Mouse (Mus musculus) heart, adult 11 months (tissue): ENCODE measurements around the gene Pnpla2.
A peak's percentile ranks its signal among the peaks of the same experiment; 100 is the strongest.
"Not testable (repeated sequence)": the region's sequence is repeated elsewhere in the genome, so short reads cannot be mapped to it uniquely, and the experiment has no call there.

Experiments used
- DNase-seq: peaks from one replicate; pipeline ENCODE4 v3.0.0; 2022

The Pnpla2 gene

GRCm38 (mm10) chr7:141432186-141432611 is 22.8 kb upstream of the Pnpla2 start:
- peak; percentile 95 for DNase-seq

DNA sequence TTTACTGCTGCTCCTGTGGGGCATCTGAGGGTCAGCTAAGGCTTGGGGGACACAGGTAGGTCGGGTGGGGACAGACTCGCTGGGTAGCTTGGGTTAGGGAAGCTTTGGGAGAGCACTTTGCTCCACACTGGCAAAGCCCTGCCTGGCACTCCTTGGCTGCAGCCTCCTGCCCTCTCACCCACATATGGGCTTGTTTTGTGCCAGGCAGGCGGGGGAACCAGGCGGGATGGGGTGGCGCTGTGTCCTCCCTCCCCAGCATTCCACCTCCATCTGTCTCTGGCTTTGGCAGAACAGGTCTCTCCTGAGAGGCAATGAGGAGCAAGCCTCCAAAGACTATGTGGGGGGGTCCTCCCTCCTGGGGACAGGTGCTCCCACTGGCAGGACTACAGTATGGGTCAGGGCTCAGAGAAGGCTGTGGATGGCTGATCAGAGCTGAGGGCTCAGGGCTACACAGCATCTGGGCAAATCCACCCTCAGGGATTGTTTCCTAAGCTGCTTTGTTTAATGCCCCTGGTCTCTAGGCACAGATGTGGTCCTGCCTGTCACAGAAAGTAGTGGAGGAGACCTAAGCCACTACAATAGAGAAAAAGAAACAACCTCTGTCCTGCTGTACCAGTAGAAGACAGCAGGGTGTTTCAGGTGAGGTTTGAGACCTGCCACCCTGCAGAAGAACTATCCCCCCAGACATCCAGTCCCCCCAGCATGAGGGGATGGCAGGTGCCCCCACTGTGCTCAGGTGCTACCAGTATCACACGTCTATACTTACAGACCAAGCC is 22.1 kb upstream of the Pnpla2 start:
- peak; percentile 98 for DNase-seq

GRCm38 (mm10) chr7:141433517-141434400 is 21.2 kb upstream of the Pnpla2 start:
- DNase-seq, result peak; percentile 95

DNA sequence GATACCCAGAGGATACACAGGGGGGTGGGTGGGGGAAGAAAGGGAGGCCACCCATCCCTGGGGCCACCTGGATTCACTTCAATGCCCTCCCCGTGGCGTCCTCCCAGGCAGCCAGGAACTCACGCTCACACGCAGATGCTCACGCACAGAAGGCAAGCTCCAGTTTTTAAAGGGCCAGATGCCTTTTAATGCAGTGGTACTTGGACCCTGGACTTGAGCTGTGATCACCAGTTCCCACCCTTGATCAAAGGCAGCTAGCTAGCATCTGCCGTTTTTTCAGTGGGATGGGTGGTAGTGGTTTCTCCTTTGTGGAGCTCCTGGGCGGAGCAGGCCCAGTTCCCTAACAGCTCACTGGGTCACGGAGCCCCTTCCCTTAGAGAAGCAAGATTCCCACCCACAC is 20.5 kb upstream of the Pnpla2 start:
- DNase-seq, result peak; percentile 97

DNA sequence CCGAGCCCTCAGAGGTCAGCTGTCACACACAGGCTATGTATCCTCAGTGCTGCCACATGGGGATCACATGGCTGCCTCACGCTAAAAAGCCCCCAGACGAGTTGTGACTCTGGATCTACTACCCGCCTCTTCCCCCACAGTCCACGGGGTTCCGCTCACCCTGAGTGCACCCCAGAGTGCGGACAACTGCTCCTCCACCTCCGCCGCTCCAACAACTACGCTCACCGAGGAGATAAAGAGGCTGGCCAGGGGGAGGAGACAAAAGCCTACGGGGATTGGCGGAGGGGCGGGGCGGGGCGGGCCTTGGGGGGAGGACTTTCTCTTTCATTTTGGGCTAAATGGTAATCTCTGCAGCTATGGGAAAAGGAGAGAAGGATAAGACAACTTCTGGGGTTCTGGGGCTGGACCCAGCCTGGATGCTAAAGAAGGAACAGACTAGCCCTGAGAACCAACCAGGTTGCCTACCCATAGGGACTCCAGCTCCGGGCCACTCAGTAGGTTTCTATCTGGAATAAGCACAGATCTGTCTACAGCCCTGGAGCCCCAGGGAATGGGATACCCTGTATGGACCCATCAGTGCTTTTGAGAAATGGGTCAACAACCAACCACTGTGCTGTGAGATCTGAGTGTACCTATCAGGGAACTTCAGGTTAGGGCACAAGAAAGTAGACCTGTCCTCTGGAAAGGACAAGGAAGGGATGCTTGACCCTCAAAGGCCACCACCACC is 19.7 kb upstream of the Pnpla2 start:
- peak; percentile 98 for DNase-seq

- peak; percentile 89 for DNase-seq
These were observed 19.0 kb upstream of the Pnpla2 start for GRCm38 (mm10) chr7:141435856-141436522.

DNA sequence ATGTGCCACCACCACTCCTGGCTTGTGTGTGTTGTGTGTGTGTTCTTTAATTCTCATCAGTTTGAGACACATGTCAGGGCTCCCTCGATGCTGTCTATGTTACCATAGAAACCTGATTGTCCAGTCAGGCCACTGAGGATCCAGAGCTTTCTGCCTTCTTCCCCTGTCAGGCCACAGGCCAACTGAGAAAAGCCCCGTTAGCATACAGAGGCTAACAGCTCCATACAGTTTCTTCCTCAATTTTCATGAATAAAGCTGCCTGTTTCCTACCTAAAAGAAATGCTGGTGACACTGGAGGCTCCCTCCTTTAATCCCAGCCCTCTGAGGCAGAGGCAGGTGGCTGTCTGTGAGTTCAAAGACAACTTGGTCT is 18.5 kb upstream of the Pnpla2 start:
- DNase-seq, result peak; percentile 90

- DNase-seq, result peak; percentile 99
These were observed 17.5 kb upstream of the Pnpla2 start, which contains the start of gene Slc25a22 for GRCm38 (mm10) chr7:141437178-141438120. Gene Slc25a22, minus strand, starts transcription at chr7:141437892.

DNA sequence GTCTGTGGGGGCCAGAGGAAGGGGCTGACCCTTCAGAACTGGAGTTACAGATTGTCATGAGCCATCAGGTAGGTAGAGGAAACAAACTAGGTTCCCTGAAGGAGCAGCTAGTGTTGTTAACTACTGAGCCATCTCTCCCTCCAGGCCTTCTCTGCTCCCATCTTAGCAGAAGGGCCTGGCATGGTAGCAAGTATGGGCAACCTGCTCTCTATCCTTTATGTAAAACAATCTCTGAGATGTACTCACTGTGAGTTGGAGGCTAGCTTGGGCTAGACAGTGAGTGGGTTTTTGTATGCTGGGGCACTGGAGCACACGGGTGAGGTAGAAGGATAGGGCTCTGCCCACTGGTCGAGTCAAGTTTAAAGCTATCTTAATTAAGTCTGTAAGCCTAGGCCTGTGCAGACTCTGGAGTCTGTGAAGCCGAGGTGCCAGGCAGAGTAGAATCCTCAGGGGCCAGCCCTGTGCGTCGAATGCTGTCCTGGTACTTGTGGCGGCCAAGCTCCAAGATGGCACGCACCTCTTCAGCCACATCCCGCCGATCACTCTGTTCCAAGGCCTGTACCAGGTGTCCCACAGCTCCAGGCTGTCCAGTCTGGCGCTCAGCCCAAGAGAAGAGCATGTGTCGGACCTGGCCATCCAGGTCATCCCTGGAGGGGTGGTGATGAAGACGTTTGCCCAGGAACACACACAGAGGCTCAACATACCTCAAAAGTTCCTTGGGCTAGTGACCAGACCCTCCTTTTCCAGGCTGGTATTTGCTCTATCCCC is 16.6 kb upstream of the Pnpla2 start:
- peak; percentile 91 for DNase-seq

GRCm38 (mm10) chr7:141439140-141439679 is 15.8 kb upstream of the Pnpla2 start:
- peak; percentile 84 for DNase-seq

- DNase-seq, result peak; percentile 92
These were observed 15.2 kb upstream of the Pnpla2 start for GRCm38 (mm10) chr7:141439811-141440210.

DNA sequence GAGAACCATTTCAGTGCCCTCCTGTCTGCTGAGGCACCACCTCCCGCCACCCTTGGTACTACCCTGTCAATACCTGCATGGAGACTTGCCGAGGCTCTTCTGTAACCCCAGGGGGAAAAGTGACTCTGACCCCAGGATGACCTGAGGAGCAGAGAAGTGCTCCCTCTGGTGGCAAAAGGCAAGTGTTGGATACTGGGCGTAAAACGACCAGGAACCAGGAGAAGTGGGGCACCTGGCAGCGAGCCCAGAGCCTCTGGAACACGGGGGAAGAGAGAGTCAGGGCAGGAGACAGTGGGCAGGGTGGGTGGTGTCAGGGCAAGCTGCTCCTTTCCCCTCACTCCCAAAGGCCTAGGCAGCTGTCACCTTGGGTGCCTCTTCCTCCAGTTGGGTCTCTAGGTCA is 14.4 kb upstream of the Pnpla2 start:
- DNase-seq, result peak; percentile 96

GRCm38 (mm10) chr7:141441460-141441859 is 13.5 kb upstream of the Pnpla2 start:
- peak; percentile 93 for DNase-seq

GRCm38 (mm10) chr7:141442199-141442598 is 12.8 kb upstream of the Pnpla2 start:
- DNase-seq, result peak; percentile 92

DNA sequence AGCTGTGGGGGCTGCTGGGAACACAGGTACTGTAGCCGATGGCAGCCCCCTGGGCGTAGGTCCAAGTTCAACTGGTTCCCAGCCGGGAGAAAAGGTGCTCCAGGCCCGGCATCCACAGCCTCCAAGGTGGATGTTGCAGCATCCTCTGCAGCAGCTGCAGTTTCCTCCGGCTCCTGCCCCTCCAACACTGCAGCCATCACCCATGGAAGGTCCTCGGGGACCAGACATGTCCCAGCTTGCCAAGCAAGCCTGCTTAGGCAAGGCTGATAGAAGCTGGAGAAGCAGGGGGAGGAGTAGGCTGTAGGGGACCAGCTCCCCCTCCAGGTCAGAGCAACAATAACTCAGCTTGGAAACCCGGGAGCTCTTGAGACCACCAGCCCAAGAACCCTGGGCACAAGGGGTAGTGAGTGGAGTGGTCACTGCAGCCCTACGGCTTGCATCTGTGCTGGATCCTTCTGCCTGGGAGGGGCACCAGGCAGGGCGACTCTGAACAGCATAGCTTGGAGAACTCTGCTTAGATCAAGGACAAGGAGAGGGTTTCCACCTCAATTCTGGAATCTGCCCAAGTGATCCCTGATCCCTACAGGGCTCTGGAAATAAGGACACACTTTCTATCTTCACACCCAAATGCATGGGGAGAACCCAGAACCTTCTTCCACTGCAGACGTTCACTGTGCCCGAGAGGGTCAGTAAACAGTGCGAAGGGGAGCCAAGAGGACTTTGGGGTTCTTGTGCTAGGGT is 11.7 kb upstream of the Pnpla2 start:
- DNase-seq, result peak; percentile 95

DNA sequence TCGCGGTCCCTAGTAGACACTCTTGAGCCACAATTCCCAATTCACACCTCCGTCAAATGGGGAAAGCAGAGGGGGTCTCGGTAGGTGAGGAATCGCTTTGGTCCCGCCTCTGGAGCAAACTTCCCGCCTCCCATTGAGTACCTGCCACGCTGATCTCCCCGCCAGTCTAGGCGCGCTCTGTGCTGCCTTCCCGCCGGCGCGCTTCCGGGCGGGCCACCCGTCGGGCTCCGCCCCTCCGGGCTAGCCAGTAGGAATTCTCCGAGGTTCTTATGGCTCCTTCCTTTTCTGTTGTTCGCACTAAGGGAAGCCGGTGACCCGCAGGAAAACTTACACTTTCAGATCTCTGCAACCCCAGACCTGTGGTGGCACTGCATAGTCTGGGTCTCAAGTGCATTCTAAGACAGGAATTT is 11.2 kb upstream of the Pnpla2 start, which contains the start of gene Pidd1:
Gene Pidd1, minus strand, starts transcription at position 198 of the 410 bp plus-strand sequence.
- DNase-seq, result peak; percentile 97

DNA sequence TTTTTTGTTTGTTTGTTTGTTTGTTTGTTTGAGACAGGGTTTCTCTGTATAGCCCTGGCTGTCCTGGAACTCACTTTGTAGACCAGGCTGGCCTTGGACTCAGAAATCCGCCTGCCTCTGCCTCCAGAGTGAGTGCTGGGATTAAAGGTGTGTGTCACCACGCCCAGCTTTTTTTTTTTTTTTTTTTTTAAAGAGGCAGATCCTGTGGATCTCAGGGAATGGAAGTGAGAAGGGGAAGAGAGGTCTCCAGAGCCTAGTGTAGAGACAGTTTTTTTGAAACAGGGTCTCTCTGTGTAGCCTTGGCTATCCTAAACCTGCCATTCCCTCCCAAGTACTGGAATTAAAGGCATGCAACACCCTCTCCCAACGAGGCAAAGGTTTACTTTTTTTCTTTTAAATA is 8.6 kb upstream of the Pnpla2 start:
- DNase-seq, result not testable (repeated sequence)

DNA sequence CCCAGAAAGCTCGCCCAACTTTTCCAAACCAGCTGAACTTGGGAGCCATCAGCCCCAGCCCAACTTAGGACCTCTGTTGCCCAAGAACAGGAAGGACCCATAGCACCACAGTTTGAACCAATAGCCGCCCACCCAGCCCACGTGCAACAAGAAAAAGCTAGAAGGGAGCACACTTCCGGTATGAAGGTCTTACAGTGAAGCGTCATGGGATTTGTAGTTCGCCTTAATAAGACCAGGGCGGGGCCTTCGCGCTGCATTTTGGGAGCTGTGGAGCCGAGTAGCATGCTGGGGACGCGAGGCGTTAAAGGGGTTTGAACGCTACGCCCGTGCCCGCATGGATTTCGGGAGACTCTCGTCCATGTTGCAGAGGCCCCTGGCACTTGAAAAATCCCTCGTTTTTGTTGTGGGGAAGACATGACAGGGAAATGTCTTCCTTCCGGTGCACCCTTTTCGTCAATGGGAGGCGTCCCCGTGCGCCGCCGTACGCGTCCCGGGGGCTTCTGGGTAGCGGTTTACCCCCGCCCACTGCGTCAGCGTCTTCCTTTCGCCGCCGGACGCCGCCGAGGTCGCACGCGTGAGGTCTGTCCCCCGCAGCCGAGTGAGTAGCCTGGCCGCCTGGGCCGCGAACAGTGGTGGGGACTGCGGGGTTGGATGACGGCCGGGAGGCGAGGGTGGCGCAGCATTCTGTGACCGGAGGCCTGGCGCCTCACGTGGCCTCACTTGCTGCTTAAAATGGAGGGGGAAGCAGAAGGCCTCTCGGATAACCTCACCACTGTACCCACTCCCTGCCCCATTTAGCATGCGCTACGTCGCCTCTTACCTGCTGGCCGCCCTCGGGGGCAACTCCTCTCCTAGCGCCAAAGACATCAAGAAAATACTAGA is 7.6 kb upstream of the Pnpla2 start, which contains the start of gene Rplp2:
Gene Rplp2, plus strand, starts transcription at position 261 of the 882 bp plus-strand sequence.
- DNase-seq, result peak; percentile 99
